Mouse (Mus musculus): Measurements from ENCODE around the gene Ccdc27. TPM values are rescaled to one million over a fixed set of nuclear protein-coding genes. Genes with fewer than 3 reads are reported as not detected.

The Ccdc27 gene
- polyA plus RNA-seq (2012; rRNA removed; ENCODE audit: low replicate concordance) = 0.07 TPM in 1 of 2 replicates, not detected in the other

DNA sequence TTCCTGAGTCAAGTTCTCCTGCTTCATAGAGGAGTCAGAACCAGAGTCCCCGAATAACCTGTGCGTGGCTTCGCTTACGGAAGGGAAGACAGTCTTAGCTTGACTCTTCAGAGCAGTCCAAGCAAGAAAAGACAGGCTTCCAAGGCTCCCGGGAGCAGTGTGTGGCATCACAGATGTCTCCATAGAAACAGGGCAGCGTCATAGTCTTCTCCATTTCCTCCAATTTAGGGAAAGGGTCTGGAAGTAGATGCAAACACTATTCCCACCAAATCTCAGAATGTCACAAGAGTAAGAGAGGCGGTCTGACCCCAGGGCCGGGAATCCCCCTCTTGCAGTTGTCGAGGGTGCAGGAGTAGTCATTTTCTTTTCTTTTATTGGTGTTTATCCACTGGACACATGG is at the start of gene Ccdc27:
Gene Ccdc27, minus strand, starts transcription at position 101 of the 400 bp plus-strand sequence.

DNA sequence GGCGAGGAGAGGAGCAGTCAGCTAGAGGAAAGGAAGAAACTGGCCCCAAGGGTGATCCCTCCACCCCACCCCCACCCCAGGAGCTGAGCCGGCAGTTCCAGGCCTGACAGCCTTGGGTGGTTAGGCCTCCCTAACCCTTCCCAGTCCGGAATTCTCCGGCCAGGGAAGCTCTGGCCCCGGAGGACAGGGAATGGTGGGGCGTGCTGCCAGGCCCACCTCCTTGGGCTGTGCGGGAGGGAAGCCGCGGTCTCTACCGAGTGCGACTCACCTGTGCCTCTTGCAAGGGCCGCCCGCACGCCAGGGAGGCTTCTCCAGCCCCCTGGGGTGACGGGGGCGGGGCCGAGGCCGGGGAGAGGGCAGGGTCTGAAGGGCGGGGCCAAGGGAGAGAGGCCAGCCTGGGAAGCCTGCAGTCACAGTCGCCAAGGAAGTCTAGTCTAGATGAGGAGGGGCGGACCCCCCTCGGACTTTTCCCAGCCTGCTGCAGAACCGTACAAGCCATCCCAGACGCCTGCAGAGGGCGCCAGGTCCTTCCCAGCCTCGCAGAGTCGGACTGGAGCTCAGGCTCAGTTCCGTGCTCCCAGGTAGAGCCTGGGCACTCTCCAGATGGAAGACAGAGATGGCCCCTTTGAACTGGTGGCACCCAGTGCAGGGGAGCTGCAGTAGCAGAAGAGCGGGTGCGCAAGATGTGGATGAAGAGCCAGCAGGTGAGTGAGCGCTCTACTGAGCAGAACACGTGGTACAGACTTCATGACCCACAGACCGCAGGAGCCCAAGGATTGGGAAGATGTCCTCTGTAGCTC is 16.6 kb downstream of the Ccdc27 start, which contains the start of gene Smim1:
Gene Smim1, minus strand, starts transcription at position 590 of the 800 bp plus-strand sequence.

GRCm38 (mm10) chr4:154011646-154012089 is 30.8 kb downstream of the Ccdc27 start, which contains the start of gene Lrrc47:
TSS of gene Lrrc47 (plus strand) at chr4:154011731.

Other genes starting within 250 kb of the Ccdc27 start
- gene A430005L14Rik, start 85.4 kb downstream of the Ccdc27 start, polyA plus RNA-seq (2012; rRNA removed; ENCODE audit: low replicate concordance) = 32.2 and 45.9 TPM in 2 replicates
- 11.6 and 23.2 TPM in 2 replicates for gene Dffb, start 67.6 kb downstream of the Ccdc27 start, polyA plus RNA-seq (2012; rRNA removed; ENCODE audit: low replicate concordance)
- 16.1 and 18.7 TPM in 2 replicates for gene Cep104, start 67.5 kb downstream of the Ccdc27 start, polyA plus RNA-seq (2012; rRNA removed; ENCODE audit: low replicate concordance)
- gene Lrrc47, start 30.9 kb downstream of the Ccdc27 start, polyA plus RNA-seq (2012; rRNA removed; ENCODE audit: low replicate concordance) = 48.9 and 79.6 TPM in 2 replicates
- 64.3 and 73.3 TPM in 2 replicates for gene Smim1, start 16.4 kb downstream of the Ccdc27 start, polyA plus RNA-seq (2012; rRNA removed; ENCODE audit: low replicate concordance)
- gene Trp73, start 97.5 kb upstream of the Ccdc27 start, polyA plus RNA-seq (2012; rRNA removed; ENCODE audit: low replicate concordance) = 0.60 and 0.76 TPM in 2 replicates
- gene Wrap73, start 99.7 kb upstream of the Ccdc27 start, polyA plus RNA-seq (2012; rRNA removed; ENCODE audit: low replicate concordance) = 22.3 and 26.0 TPM in 2 replicates
- 199 and 220 TPM in 2 replicates for gene Tprgl, start 118.0 kb upstream of the Ccdc27 start, polyA plus RNA-seq (2012; rRNA removed; ENCODE audit: low replicate concordance)
- gene Megf6, start 128.1 kb upstream of the Ccdc27 start, polyA plus RNA-seq (2012; rRNA removed; ENCODE audit: low replicate concordance) = 4.8 and 6.1 TPM in 2 replicates